Comparison of ENCODE assay signal across 11 mouse cellular contexts in the genomic region with DNA sequence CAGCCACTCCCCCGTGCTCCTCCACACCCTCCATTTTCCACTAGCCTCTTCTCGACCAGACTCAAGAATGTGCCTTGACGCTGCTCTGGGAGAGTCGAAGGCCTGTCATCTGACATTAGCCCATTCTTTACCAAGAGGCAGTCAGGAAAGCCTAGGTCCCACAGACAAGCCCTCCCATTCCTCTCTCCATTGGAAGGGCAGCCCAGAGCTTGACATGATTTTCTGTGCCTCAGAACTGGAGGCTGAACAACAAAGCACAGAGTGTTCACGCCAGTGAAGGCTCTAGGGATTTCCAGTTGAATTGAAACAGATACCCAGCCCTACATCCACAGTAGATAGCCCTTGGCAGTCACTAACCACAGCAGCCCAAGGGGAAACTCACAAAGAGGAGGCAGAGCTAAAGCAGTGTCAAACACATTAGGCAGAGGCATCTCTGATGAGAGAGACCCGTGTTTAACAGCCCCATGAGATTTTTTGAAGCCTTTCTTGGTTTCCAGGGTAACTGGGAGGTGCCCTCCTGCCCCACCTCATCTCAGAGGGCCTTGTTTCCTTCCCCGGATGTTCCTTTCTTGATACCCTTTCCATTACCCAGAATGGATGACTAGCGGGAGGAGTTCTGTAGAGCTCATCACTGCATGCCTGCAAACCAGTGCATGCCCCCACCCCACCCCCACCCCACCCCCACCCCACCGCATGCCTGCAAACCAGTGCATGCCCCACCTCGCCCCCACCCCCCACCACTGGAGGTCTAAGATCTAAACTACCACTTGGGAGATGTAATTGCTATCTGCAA. TPM values are rescaled to one million over a fixed set of nuclear protein-coding genes. Genes with fewer than 3 reads are reported as not detected.
DNase-seq lines count a peak whose midpoint lies in the region; ATAC-seq and TF ChIP-seq lines count a peak whose summit lies in the region.
"Had no signal": no experiment of that assay in that cellular context is flagged by ENCODE, and none has a peak within 500 bp of the region (broad histone marks: within the 10 kb centered on the region; RNA-seq: fewer than 3 reads in every experiment).

No protein-coding gene starts in this region.

- H3K4me3 ChIP-seq in limb, embryonic 14.5 days (replicated peaks; ENCODE audit: low read length), result no peak overlapping the region
- H3K4me3 ChIP-seq: myocyte had no signal

- peaks cover 12% of the 10 kb centered on the region; the same call in 1 of the 2 replicates for H3K4me1 ChIP-seq in limb, embryonic 14.5 days (ENCODE audit: control insufficient read depth, insufficient read depth, low read length)

- peak; percentile 43 for DNase-seq in 3T3-L1 (ENCODE audit: low read depth, low spot score)
- DNase-seq in embryo, embryonic 9.5 days (ENCODE audit: extremely low spot score), result peak; percentile 32
- DNase-seq in heart, adult 9 months (ENCODE audit: low spot score in 2 of 2), result peak; percentile 78 to 83
- no peak for DNase-seq in limb, embryonic 14.5 days (ENCODE audit: low spot score)
- no peak for DNase-seq in lung, postnatal 25 days (ENCODE audit: low spot score)
- no peak for DNase-seq in kidney, postnatal 10 days
- DNase-seq in cerebellum, adult 18-20 months, result no peak
- no peak for DNase-seq in kidney, postnatal 25 days
- DNase-seq: thymus, postnatal 36 days had no signal

- H3K9ac ChIP-seq in limb, embryonic 14.5 days (ENCODE audit: low read depth, low read length, severe bottlenecking), result no peak overlapping the region

- 37% methylated on average over 10 of the region's 10 CpGs for WGBS in limb, embryonic 14.5 days

- no peak for TF ChIP-seq POLR2A in limb, embryonic 14.5 days (IDR thresholded peaks at IDR 0.05; ENCODE audit: borderline replicate concordance, extremely low read depth, insufficient read depth, insufficient read length)

- H3K27ac ChIP-seq in limb, embryonic 14.5 days (replicated peaks; ENCODE audit: low read depth, low read length), result no peak overlapping the region

- H3K36me3 ChIP-seq in limb, embryonic 14.5 days (ENCODE audit: control insufficient read depth, insufficient read depth, low read length), result no peaks in the 10 kb centered on the region

- 0 out of 2 replicates have a peak, but pooled peaks have one; percentile 24 for ATAC-seq in limb, embryonic 14.5 days (ENCODE audit: low FRiP score, low read depth)

- no peaks in the 10 kb centered on the region for H3K9me3 ChIP-seq in limb, embryonic 14.5 days (ENCODE audit: control insufficient read depth, low read length)

- H3K4me2 ChIP-seq in limb, embryonic 14.5 days (replicated peaks; ENCODE audit: low read depth, low read length, severe bottlenecking), result no peak overlapping the region

- H3K27me3 ChIP-seq in limb, embryonic 14.5 days (ENCODE audit: control insufficient read depth, insufficient read depth, low read length), result no peaks in the 10 kb centered on the region

RNA-seq across cellular contexts. Expression of a gene that starts 13.7 kb away (rescaled TPM):
- polyA plus RNA-seq in limb, embryonic 14.5 days (2012; rRNA removed), result 1.00 and 1.1 TPM in 2 replicates
- polyA plus RNA-seq in limb, embryonic 14.5 days (2014; fragmentation: Nextera tagmentation; extraction: Ambion mirVana), result 0.28 and 0.40 TPM in 2 replicates
- polyA plus RNA-seq: liver, adult 2 months; myocyte had no signal

Comparison
In these comparisons a context has a peak if more than half of its experiments do, and no peak if none do; other contexts are left out.
1. DNase-seq: peak in 3T3-L1 (single experiment), embryo, embryonic 9.5 days (single experiment) and heart, adult 9 months (2 of 2); none in limb, embryonic 14.5 days (single experiment), lung, postnatal 25 days (single experiment), kidney, postnatal 10 days (single experiment), cerebellum, adult 18-20 months (0 of 2) and kidney, postnatal 25 days (0 of 2).